Mouse (Mus musculus) layer of hippocampus, postnatal 25 days (tissue): Measurements from ENCODE around the gene Cyp4f16. TPM values are rescaled to one million over a fixed set of nuclear protein-coding genes. Genes with fewer than 3 reads are reported as not detected.
A peak's percentile ranks its signal among the peaks of the same experiment; 100 is the strongest.
"Not testable (repeated sequence)": the region's sequence is repeated elsewhere in the genome, so short reads cannot be mapped to it uniquely, and the experiment has no call there.

Experiments used
- DNase-seq, 2 experiments: peaks; one replicate each; pipeline ENCODE4 v3.0.0; 2022; ENCODE audit warnings: mixed read lengths in 2 of 2, low spot score in 1 of 2; ENCODE audit errors: extremely low spot score in 1 of 2
- total RNA-seq, 2 experiments: library from RNA; stranded (reverse); gene quantifications; 2 replicates each; pipeline ENCODE4 v1.2.3; 2021

Cyp4f16 gene
- 10 to 100 TPM in 1 of 2 experiments, 1 to 10 TPM in 1; 7.0 to 10.3 TPM for total RNA-seq

GRCm38 (mm10) chr17:32536051-32536866 is at the start of gene Cyp4f16:
TSS of gene Cyp4f16 (plus strand) at chr17:32536558.
- peak; percentile 51 to 71 for DNase-seq

- no peak for DNase-seq
These were observed 43.9 kb upstream of the Cyp4f16 start for GRCm38 (mm10) chr17:32492349-32492980.

GRCm38 (mm10) chr17:32494601-32495000 is 41.8 kb upstream of the Cyp4f16 start:
- peak; percentile 40 to 75 for DNase-seq

- not testable (repeated sequence) for DNase-seq
These were observed 35.8 kb upstream of the Cyp4f16 start for GRCm38 (mm10) chr17:32500511-32500910.

- no peak for DNase-seq
These were observed 35.3 kb upstream of the Cyp4f16 start for GRCm38 (mm10) chr17:32501051-32501450.

- no peak for DNase-seq
These were observed 33.2 kb upstream of the Cyp4f16 start for GRCm38 (mm10) chr17:32503111-32503510.

GRCm38 (mm10) chr17:32505851-32506728 is 30.3 kb upstream of the Cyp4f16 start, which contains the start of gene Cyp4f17:
TSS of gene Cyp4f17 (plus strand) at chr17:32506050.
- DNase-seq: peak in 1 of 2 experiments; percentile 8

- no peak for DNase-seq
These were observed 29.6 kb upstream of the Cyp4f16 start for GRCm38 (mm10) chr17:32506729-32507245.

GRCm38 (mm10) chr17:32516126-32516525 is 20.2 kb upstream of the Cyp4f16 start:
- no peak for DNase-seq

- DNase-seq: no peak
These were observed 14.4 kb upstream of the Cyp4f16 start for GRCm38 (mm10) chr17:32521981-32522380.

- no peak for DNase-seq
These were observed 14.0 kb upstream of the Cyp4f16 start for GRCm38 (mm10) chr17:32522386-32522785.

- DNase-seq: no peak
These were observed 13.5 kb upstream of the Cyp4f16 start for GRCm38 (mm10) chr17:32522816-32523215.

- no peak for DNase-seq
These were observed 12.5 kb upstream of the Cyp4f16 start for GRCm38 (mm10) chr17:32523895-32524294.

- not testable (repeated sequence) for DNase-seq
These were observed 10.0 kb upstream of the Cyp4f16 start for GRCm38 (mm10) chr17:32526341-32526740.

GRCm38 (mm10) chr17:32527748-32528147 is 8.6 kb upstream of the Cyp4f16 start:
- DNase-seq: no peak

- peak; percentile 68 to 92 for DNase-seq
These were observed 7.7 kb upstream of the Cyp4f16 start for GRCm38 (mm10) chr17:32528408-32529337.

GRCm38 (mm10) chr17:32532356-32532755 is 4.0 kb upstream of the Cyp4f16 start:
- not testable (repeated sequence) for DNase-seq

GRCm38 (mm10) chr17:32534068-32534467 is 2.3 kb upstream of the Cyp4f16 start:
- DNase-seq: no peak

- DNase-seq: no peak
These were observed 501 bp downstream of the Cyp4f16 start for GRCm38 (mm10) chr17:32536867-32537250.
